Mouse (Mus musculus) heart, embryonic 12.5 days (tissue): ENCODE results near the gene Rgn. TPM values are rescaled to one million over a fixed set of nuclear protein-coding genes. Genes with fewer than 3 reads are reported as not detected.

ENCODE experiments used
- ATAC-seq: fragments of 200-750 bp; cut with Nextera tagmentation; 2 replicates; pipeline ENCODE4 v1.8.0; 2017; ENCODE audit warnings: moderate TSS enrichment, moderate library complexity; ENCODE audit not compliant: insufficient number of reproducible peaks, low FRiP score
- H3K27ac ChIP-seq: fragments of 300-500 bp; sonication (generic); 2 replicates; pipeline ENCODE4 v1.5.1; 2016; ENCODE audit warnings: mild to moderate bottlenecking, moderate library complexity; ENCODE audit not compliant: poor library complexity, severe bottlenecking
- H3K27me3 ChIP-seq: fragments of 300-500 bp; sonication (generic); replicated peaks from 2 replicates; pipeline ENCODE4 v1.6.1; 2016; ENCODE audit warnings: mild to moderate bottlenecking, moderate library complexity
- H3K36me3 ChIP-seq: fragments of 300-500 bp; sonication (generic); 2 replicates; pipeline ENCODE4 v1.6.1; 2016; ENCODE audit warnings: mild to moderate bottlenecking, moderate library complexity
- H3K4me1 ChIP-seq: fragments of 300-500 bp; sonication (generic); replicated peaks from 2 replicates; pipeline ENCODE4 v1.6.1; 2016; ENCODE audit warnings: mild to moderate bottlenecking
- H3K4me2 ChIP-seq: fragments of 300-500 bp; sonication (generic); 2 replicates; pipeline ENCODE4 v1.6.1; 2016; ENCODE audit warnings: mild to moderate bottlenecking, moderate library complexity
- H3K4me3 ChIP-seq: fragments of 300-500 bp; sonication (generic); 2 replicates; pipeline ENCODE4 v1.5.1; 2016; ENCODE audit warnings: mild to moderate bottlenecking
- H3K9ac ChIP-seq: fragments of 300-500 bp; sonication (generic); 2 replicates; pipeline ENCODE4 v1.6.1; 2016; ENCODE audit warnings: mild to moderate bottlenecking, moderate library complexity
- H3K9me3 ChIP-seq: fragments of 300-500 bp; sonication (generic); replicated peaks from 2 replicates; pipeline ENCODE4 v1.6.1; 2016; ENCODE audit warnings: mild to moderate bottlenecking, moderate library complexity
- WGBS: fragments of 180-500 bp; shearing (Covaris S2); methylation state at CpG from one replicate; pipeline ENCODE4 v1.1.7; 2016; 5-methylcytosine and 5-hydroxymethylcytosine counted together
- polyA plus RNA-seq: library from polyadenylated mRNA; unstranded; fragments of >200 nt; fragmentation: Nextera tagmentation; extraction: Ambion mirVana; gene quantifications from 2 replicates; pipeline ENCODE4 v1.2.1, GENCODE M21; 2016

Rgn gene
- 0.54 and 1.6 TPM in 2 replicates for polyA plus RNA-seq

DNA sequence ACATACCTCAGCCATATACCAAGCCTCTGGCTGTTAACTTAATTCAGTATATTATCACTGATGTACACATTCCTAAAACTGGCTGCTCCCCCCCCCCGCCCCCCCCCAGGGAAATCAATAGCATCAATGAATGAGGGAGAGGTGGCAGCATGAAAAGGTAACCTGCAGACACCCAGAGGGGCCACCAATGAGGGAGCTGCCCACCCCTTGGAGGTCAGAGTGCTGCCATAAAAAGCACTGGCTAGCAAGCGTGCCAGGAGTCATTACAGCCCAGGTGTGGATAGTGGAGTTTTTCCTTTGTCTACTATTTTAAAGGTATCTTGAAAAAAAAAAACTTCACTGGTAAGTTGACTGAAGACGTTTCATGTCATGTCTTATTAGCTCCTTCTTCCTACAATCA lies at the start of gene Rgn:
Rgn (plus strand) TSS at position 256 of the 400 bp plus-strand sequence.
- Histone ChIP-seq H3K27ac (no peak within 1 kb of the TSS), H3K36me3 (no peaks in the 10 kb centered on the region), H3K9me3 (no peaks in the 10 kb centered on the region), H3K4me2 (peak within 1 kb of the TSS; percentile 63), H3K4me3 (peak within 1 kb of the TSS; percentile 45), H3K4me1 (no peaks in the 10 kb centered on the region), H3K9ac (no peak within 1 kb of the TSS), H3K27me3 (no peaks in the 10 kb centered on the region)
- 60% methylated on average over 3 of the region's 3 CpGs for WGBS
- no peak for ATAC-seq

DNA sequence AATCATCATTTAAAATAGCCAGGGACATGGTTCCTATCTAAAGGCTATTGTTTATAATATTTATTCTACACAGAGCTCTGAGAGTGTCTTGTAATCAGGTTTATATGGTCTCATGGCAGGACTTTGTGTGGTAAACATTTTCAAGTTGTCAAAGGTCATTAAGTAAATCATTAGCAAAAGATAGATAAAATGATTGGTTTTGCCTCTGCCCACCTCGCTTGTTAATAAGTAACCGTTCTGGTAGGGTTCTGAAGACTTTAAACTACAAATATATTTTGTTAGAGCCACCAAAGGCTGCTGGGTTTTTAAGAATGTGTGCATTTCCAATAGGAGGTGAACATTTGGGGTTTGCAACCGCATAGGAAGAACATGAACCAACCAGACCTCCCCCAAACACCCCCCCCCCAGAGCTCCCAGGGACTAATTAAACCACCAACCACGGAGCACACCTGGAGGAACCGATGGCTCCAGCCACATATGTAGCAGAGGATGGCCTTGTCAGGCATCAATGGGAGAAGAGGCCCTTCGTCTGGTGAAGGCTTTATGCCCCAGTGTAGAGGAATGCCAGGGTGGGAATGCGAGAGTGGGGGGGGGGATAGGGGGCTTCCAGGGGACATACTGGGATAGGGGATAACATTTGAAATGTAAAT lies 29.2 kb upstream of the Rgn start:
- Histone ChIP-seq H3K4me3 (no peak overlapping the region), H3K27ac (no peak overlapping the region), H3K27me3 (no peaks in the 10 kb centered on the region), H3K9ac (no peak overlapping the region), H3K9me3 (no peaks in the 10 kb centered on the region), H3K4me2 (no peak overlapping the region), H3K4me1 (no peaks in the 10 kb centered on the region), H3K36me3 (peaks cover 18% of the 10 kb centered on the region)
- no peak for ATAC-seq
- 82% methylated on average over 7 of the region's 7 CpGs for WGBS

DNA sequence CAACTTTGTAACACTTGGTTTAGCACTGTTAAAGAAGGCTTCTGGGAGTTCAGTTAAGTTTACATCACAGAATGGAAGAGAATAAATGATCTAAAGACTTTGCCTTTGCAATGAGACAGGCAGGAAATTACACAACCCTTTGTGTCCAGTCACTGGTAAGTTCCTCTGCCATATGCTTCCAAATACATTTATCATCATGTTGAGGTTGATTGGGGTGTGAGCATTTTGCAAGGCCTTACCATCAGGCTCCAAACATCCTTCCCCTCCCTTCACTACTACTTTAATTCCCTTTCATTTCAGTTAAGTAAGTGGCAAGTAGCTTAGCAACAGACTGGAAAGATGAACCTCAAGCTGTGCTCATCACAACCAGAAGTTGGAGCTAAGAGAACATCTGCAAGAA lies 28.0 kb upstream of the Rgn start:
- Histone ChIP-seq H3K4me1 (no peaks in the 10 kb centered on the region), H3K27me3 (no peaks in the 10 kb centered on the region), H3K4me3 (no peak overlapping the region), H3K9ac (no peak overlapping the region), H3K36me3 (peaks cover 14% of the 10 kb centered on the region), H3K4me2 (no peak overlapping the region), H3K9me3 (no peaks in the 10 kb centered on the region), H3K27ac (no peak overlapping the region)
- ATAC-seq = no peak

DNA sequence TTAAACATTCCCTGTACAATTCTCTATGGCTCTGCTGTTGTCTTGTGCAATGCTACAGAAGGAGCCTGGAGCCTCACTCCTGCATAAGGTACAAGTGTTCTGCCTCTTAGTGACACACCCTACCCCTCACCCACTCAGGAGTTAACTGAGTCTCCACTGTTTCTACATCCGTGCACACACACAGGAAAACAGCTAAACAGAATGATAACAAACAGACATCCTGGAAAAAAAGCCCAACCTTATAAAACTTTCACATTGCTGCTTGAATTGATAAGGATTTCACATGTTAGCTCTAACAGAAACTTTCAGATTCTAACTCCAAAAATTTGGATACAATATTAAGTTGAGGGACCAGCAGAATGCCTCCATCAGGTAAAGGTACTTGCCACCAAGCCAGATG lies 17.0 kb upstream of the Rgn start:
- 33% methylated on average over 1 of the region's 1 CpGs for WGBS
- no peak for ATAC-seq
- Histone ChIP-seq H3K27ac (no peak overlapping the region), H3K9ac (no peak overlapping the region), H3K4me2 (no peak overlapping the region), H3K4me3 (no peak overlapping the region), H3K9me3 (no peaks in the 10 kb centered on the region), H3K4me1 (no peaks in the 10 kb centered on the region), H3K27me3 (no peaks in the 10 kb centered on the region), H3K36me3 (no peaks in the 10 kb centered on the region)

DNA sequence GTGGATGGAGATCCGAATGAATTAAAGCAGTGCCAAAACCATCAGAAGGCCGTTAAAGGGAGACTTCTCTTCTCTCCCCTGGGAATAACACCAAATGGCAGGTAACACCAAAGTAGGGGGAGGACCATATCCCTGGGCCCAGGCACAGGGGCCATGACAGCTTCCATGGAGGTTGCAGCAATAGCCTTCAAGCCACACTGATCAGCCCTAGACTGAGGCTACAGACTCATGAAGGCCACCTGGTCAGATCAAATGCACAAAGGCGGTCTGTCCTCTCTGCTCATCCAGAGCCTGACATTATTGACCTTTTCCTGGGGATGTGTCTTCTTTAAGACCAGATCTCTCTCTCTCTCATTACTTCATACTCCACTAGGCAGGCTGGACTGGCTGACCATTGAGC lies 5.7 kb upstream of the Rgn start:
- Histone ChIP-seq H3K9ac (no peak overlapping the region), H3K9me3 (no peaks in the 10 kb centered on the region), H3K4me3 (no peak overlapping the region), H3K4me2 (no peak overlapping the region), H3K4me1 (no peaks in the 10 kb centered on the region), H3K27me3 (no peaks in the 10 kb centered on the region), H3K27ac (no peak overlapping the region), H3K36me3 (no peaks in the 10 kb centered on the region)
- no peak for ATAC-seq
- 65% methylated on average over 3 of the region's 3 CpGs for WGBS

DNA sequence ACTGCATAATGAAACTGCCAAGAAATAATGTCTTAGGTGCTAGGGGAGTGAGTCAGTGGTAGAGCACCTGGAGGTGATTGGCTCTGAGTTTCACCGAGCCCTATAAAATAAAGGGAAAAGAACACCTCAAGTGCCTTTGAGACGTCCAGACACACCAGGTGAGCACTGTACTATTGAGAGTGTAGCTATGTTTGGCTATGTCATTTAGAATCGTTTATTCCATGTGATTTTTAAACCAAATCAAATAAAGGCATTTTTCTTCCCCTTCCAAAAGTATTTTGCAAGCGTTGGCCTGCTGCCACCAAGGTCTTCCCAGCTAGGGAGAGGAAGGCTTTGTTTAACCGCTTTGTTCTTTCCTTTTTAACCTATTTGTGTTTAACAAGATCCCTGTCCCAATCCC lies 2.0 kb upstream of the Rgn start:
- Histone ChIP-seq H3K27ac (no peak overlapping the region), H3K9me3 (no peaks in the 10 kb centered on the region), H3K36me3 (no peaks in the 10 kb centered on the region), H3K4me2 (peak overlapping the region; percentile 63), H3K27me3 (no peaks in the 10 kb centered on the region), H3K4me3 (peak overlapping the region; percentile 45; the same call in 1 of the 2 replicates), H3K4me1 (no peaks in the 10 kb centered on the region), H3K9ac (no peak overlapping the region)
- WGBS = 62% methylated on average over 5 of the region's 5 CpGs
- no peak for ATAC-seq

DNA sequence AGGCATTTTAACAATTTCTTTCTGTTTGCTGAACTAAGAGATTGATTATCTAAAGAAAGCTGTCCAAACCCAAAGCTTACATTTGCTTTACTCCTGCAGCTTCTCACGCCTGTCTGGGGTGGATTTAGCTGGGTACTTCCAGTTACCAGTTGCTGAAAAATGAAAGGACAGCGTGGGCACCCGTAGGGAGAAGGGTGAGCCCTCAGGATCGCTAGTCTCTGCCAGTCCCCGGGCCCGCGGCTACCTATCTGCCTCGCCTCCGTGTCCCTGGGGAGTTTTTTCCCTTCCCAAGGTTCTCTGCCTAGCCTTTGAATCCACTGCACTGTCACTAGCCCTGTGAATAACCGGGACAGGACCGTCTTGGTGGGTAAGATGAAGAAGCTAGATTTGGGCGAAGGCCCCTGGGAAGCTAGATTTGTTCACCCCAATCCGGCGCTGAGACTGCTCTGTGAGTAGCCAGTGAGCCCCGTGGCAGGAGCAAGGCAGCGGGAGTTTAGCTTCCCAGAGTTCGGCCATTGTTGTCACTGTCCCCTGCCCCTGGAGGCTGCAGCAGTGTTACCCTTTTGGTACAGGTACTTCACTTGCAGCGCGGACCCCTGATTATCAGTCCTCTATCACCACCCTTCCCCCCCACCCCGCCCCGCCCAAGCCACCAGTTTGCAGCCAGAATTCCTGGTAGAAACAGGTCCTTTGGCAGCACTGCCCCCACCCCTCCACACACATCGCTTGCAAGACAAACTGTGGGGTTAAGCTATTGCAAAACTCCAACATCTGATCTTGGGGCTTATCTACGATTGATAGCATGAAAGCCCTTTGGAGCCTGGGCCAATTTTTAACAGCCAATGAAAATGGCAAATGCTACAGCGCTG lies 1.3 kb upstream of the Rgn start:
- Histone ChIP-seq H3K27me3 (no peaks in the 10 kb centered on the region), H3K9me3 (no peaks in the 10 kb centered on the region), H3K4me3 (peak overlapping the region; percentile 45), H3K27ac (no peak overlapping the region), H3K4me2 (peak overlapping the region; percentile 63), H3K4me1 (no peaks in the 10 kb centered on the region), H3K36me3 (no peaks in the 10 kb centered on the region), H3K9ac (peak overlapping the region; percentile 65)
- ATAC-seq = no peak
- WGBS = 18% methylated on average over 24 of the region's 24 CpGs

DNA sequence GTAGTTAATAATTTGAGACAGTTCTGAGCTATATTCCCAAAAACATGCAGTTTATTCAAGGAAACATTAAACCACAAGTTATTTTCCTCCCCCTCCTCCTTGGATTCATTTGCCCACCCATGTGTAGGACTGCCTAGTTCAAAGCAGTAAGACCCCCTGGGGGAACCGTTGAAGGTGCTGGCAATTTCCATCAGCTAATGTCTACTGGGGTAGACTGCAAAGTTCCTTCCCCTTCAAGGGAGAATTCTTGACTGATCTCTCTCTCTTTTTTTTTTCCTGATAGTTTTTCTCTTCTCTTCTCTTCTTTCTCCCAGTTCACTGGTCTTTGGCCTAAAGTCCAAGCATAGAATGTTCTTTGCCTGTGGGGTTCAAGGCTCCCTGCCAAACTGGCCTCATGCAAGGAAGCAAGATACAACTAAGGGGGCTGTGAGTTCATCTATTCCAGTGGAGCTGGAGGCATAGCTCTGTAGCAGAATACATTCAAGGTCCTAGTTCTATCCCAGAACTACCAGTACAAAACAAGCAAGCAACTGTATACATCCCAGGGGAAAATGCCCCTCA lies 627 bp upstream of the Rgn start:
- Histone ChIP-seq H3K9me3 (no peaks in the 10 kb centered on the region), H3K4me1 (no peaks in the 10 kb centered on the region), H3K27me3 (no peaks in the 10 kb centered on the region), H3K27ac (no peak overlapping the region), H3K9ac (no peak overlapping the region), H3K36me3 (no peaks in the 10 kb centered on the region), H3K4me2 (peak overlapping the region; percentile 63), H3K4me3 (peak overlapping the region; percentile 45; the same call in 1 of the 2 replicates)
- ATAC-seq = no peak
- 20% methylated on average over 1 of the region's 1 CpGs for whole genome bisulfite sequencing

DNA sequence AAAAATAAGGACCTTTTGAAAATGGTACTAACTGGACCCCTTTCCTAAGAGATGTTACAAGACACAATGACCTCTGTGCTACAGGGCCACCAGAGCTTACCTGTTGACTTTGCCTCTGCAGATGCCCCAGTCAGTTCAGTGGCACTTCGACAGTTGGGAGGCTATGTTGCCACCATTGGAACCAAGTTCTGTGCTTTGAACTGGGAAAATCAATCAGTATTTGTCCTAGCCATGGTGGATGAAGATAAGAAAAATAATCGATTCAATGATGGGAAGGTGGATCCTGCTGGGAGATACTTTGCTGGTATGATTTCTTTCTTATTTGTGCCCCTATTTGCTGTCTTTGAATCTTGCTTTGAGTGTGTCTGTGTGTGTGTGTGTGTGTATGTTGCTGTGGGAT lies 2.6 kb downstream of the Rgn start:
- ATAC-seq = no peak
- Histone ChIP-seq H3K4me3 (no peak overlapping the region), H3K4me1 (no peaks in the 10 kb centered on the region), H3K36me3 (no peaks in the 10 kb centered on the region), H3K27ac (no peak overlapping the region), H3K9ac (no peak overlapping the region), H3K4me2 (no peak overlapping the region), H3K27me3 (no peaks in the 10 kb centered on the region), H3K9me3 (no peaks in the 10 kb centered on the region)
- 69% methylated on average over 2 of the region's 2 CpGs for WGBS

DNA sequence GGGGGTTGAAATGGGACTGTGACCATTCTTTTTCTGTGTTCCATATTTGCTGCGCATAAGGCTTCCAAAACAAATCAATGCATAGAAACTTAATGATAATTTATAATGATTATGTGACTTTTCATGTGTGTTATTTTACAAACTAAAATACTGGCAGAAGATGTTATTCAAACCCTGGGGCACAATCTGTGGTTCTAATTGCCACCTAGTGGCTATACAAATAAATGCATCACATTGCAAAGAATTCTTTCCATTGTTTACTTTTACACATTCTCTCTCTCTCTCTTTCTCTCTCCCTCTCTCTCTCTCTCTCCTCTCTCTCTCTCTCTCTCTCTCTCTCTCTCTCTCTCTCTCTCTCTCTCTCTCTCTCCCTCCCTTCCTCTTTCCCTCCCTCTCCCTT lies 12.3 kb downstream of the Rgn start:
- no peak overlapping the region for H3K27ac ChIP-seq
- no peak for ATAC-seq
- 41% methylated on average over 1 of the region's 1 CpGs for WGBS

DNA sequence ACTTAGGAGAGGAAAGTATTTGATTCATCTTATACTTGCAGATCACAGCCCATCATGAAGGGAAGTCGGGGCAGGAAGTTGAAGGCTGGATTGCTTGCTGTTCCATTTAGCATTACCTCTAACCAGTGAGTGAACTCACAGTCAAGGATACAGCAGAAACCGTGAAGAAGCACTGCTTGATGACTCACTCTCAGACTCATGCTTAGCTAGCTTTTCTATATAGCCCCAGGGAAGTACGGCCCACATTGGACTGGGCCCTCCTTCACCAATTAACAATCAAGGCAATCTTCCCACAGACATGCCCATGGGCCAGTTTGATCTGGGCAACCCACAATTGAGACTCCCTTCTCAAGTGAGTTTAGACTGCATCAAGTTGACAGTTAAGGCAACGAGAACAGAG lies 14.4 kb downstream of the Rgn start:
- Histone ChIP-seq H3K4me1 (no peaks in the 10 kb centered on the region), H3K27me3 (no peaks in the 10 kb centered on the region), H3K4me2 (no peak overlapping the region), H3K9ac (no peak overlapping the region), H3K36me3 (no peaks in the 10 kb centered on the region), H3K27ac (no peak overlapping the region), H3K4me3 (no peak overlapping the region), H3K9me3 (no peaks in the 10 kb centered on the region)
- ATAC-seq = no peak
- WGBS = 65% methylated on average over 4 of the region's 4 CpGs

More for the DNA sequence above, 12.3 kb downstream of the Rgn start:
- Histone ChIP-seq H3K9ac (no peak overlapping the region), H3K4me1 (no peaks in the 10 kb centered on the region), H3K4me3 (no peak overlapping the region), H3K4me2 (0 out of 2 replicates have a peak overlapping the region, but pooled peaks have one; percentile 24), H3K27me3 (no peaks in the 10 kb centered on the region), H3K36me3 (no peaks in the 10 kb centered on the region), H3K9me3 (no peaks in the 10 kb centered on the region)
